Mouse (Mus musculus): ENCODE measurements at regions not wholly inside any gene's neighbourhood (a gene's known extent, or its start where the extent isn't known, plus 50 kb on each side); places are given as distances from the start of the nearest gene placed in this dataset.

- no peak for DNase-seq (ENCODE audit: low read depth, low spot score)
Observed at GRCm38 (mm10) chr11:27280791-27281190, 687.0 kb upstream of the Vrk2 start.

- peak; percentile 86 for DNase-seq (ENCODE audit: low read depth, low spot score)
Observed at GRCm38 (mm10) chr11:27264253-27264652, 670.5 kb upstream of the Vrk2 start.

DNA sequence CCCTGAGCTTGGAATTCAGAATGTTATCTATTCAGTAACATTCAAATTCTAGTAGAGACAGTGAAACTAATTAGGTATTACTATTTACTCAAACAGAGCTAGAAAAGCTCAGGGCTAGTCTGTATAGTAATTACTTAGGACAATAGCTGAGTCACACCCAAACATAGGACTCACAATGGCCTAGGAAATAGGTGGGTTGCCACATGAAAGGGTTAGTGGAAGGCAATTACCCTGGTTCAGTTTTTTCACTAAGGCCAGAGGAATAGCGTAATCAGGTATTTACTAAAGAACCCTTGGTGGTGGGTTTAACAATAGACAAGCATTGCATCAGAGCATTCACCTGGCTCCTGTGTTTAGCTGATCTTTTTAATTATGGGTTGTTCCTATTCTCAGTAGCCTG, 664.7 kb upstream of the Vrk2 start:
- DNase-seq (ENCODE audit: low read depth, low spot score) = peak; percentile 51

DNA sequence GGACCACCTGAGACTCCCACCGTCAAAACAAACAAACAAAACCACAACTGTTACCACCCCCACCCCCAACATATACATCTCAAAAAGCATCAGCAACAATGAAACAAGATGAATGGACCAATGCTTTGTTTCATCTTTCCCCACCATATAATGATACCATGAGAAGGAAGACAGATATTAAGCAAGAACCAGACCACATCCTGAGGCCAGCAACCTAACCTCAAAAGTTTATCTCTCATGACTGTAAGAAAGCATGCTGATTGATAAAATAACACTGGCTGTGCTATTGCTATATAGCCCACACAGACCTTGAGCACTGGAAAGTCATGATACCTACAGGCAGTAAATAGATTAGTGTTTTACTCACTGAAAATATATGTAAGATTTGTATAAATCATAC, 642.1 kb upstream of the Vrk2 start:
- no peak for DNase-seq (ENCODE audit: low read depth, low spot score)

- DNase-seq (ENCODE audit: low read depth, low spot score) = no peak
Observed at GRCm38 (mm10) chr11:27226454-27226853, 632.7 kb upstream of the Vrk2 start.

- peak; percentile 74 for DNase-seq (ENCODE audit: low read depth, low spot score)
Observed at GRCm38 (mm10) chr11:27222436-27222835, 628.6 kb upstream of the Vrk2 start.

DNA sequence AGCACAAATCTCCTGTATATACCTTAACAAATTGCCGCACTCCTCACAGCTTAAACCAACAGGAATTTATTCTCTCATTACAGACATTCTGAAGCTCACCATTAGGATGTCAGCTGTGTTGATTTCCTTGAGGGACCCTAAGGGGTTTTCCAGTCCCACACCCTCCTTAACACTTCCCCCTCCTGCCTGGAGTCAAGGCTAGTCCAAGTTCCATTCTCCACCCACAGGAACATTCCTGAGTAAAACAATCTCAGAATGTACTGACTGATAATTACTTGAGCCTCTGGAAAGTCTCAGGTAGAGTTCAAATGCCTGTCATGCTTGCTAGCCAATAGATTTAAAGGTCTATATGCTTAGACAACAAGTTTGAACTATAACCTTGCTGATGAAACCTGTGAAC, 628.2 kb upstream of the Vrk2 start:
- peak; percentile 67 for DNase-seq (ENCODE audit: low read depth, low spot score)

DNA sequence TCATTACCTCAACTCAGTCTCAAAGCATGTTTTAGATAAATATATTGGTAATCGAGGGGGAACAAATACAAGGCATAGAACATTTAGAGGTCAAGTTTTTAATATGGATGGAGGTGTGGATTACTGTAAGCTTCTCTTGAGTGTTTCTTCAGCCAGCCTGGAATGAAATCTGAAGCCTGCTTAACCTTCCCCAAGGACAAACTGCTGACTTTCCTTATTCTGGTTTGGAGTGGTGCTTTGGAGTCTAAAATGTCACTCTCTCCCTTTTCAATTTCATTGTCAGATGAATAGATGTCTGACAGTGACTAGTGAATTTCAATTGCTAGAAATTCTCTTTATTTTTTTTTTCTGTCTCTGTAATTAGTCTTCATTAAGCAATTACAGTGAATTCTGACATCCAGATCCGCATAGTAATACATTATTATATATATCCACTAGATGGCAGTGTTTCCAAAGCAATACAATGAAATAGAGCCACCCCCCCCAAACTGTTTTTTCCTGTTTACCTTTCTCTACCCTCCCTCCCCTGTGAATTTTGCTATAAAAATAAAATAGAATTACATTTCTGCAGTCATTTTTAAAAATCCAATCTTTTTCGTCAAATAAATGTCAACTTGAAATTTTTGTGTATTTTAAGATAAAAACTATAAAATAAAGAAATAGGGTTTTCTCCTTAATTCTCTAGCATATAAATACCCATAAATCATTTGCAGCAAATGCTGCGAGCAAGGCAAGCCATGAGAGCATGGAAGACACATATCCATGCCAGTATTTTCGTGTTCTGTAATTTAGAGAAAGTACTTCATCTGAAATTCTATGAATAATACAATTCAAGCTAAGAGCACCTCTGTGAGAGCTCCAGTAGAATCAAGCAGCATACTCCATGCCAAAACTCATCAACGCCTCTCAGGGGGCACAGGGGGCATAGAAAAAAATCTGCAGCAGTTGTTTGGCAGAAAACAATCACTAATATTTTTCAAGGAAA, 626.2 kb upstream of the Vrk2 start:
- peak; percentile 44 for DNase-seq (ENCODE audit: low read depth, low spot score)

DNA sequence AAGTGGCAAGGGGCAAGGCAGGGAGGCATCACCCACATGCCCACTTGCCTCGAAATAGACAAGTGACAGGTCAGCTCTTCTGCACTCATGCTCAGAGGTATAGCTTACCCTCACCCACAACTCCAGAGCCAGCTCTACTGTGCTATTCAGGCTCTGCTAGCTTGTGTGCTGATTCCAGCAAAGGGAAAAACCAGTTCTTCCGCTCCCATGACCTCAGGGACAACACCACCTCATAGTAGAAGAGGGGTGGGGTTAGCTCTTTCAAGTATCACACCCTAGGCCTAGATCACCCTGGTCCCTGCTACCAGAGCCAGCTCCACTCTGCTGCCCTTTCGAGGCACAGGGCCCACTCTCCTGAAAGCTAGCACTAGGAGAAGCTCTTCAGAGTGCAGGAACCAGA, 622.0 kb upstream of the Vrk2 start:
- no peak for DNase-seq (ENCODE audit: low read depth, low spot score)

GRCm38 (mm10) chr11:27203330-27204214, 609.8 kb upstream of the Vrk2 start:
- no peak for DNase-seq (ENCODE audit: low read depth, low spot score)

DNA sequence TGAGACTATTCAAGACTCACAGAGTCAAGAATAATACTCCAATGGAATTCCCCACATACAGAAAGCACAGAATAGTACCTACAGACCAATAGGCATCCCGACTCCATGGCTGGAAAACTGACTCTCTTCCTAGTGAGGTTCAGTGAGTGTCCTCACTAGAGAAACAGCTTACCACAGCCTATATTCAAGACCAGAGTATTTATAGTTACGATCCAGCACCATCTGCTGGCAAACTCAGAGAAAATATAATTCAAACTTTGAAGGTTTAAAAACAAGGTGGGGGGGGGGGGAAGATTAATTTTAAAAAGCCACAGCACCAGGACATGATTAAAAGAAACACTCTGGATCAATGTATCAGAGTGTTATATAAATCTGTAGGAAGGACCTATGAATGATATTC, 590.2 kb upstream of the Vrk2 start:
- no peak for DNase-seq (ENCODE audit: low read depth, low spot score)

DNA sequence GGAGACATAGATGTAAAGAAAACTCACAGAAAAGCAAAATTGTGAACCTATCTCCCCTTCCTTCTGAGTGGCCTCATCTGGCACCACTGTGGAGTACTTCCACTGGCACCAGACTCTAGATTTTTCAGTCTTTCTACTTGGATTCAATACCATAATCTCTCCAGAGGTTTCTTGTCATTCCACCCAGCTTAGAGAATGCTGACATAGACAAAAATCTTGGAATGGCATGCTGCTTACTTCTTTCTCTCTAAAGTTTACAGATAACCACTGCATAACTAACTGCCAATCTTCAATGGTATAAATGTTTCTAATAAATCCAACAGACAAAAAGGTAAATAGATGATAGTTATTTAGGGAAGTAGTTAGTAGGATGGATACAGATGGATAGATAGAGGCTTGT, 589.6 kb upstream of the Vrk2 start:
- no peak for DNase-seq (ENCODE audit: low read depth, low spot score)

DNA sequence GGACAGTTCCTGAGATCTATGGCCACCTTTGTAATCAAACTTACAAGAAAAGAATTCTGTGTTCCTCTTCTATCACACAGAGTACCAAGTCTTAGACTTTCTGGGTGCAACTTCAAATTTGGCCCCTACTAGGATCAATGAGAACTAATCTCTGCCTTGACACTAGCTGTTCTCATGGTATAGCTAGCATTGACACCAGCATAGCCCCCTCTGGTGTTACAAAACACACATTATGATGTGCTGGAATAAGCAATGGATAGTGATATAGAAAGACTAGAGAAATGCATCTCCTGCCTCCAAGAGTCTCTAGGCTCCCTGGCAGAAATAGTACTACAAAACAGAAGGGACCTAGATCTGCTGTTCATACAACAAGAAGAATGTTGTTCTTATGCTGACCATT, 566.6 kb upstream of the Vrk2 start:
- no peak for DNase-seq (ENCODE audit: low read depth, low spot score)
